In the genomic region with DNA sequence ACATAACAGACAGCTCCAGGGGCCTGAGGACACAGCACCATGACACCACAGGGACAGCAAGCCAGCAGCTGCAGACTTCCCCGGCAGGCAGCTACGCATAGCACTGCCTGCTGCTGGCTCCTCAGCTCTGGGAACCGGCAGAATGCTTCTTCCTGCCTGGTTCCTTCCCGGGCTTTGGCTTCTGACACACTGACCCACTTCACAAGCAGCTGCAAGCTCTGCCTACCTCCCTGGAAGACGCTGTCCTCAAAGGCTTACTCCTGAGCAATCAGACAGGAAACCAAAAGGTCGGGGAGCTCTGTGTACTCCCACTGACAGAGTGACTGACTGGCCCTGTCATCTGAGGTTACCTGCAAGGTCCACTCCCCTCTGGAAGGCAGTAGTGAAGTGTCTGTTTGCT, we compare ENCODE assay signal across 10 mouse cellular contexts.
DNase-seq lines count a peak whose midpoint lies in the region; ATAC-seq and TF ChIP-seq lines count a peak whose summit lies in the region.
"Had no signal": no experiment of that assay in that cellular context is flagged by ENCODE, and none has a peak within 500 bp of the region (broad histone marks: within the 10 kb centered on the region; RNA-seq: fewer than 3 reads in every experiment).

No protein-coding gene starts in this region.

- no peaks in the 10 kb centered on the region for H3K36me3 ChIP-seq in hindbrain, embryonic 10.5 days
- no peaks in the 10 kb centered on the region for H3K36me3 ChIP-seq in hindbrain, embryonic 12.5 days
- no peaks in the 10 kb centered on the region for H3K36me3 ChIP-seq in intestine, embryonic 16.5 days (ENCODE audit: control insufficient read depth, insufficient read depth, low read length)
- H3K36me3 ChIP-seq in forebrain, embryonic 11.5 days (ENCODE audit: control insufficient read depth, insufficient read depth, low read length): no peaks in the 10 kb centered on the region
- H3K36me3 ChIP-seq: neural tube, embryonic 15.5 days had no signal

- no peak for ATAC-seq in hindbrain, embryonic 12.5 days (ENCODE audit: low FRiP score)
- no peak for ATAC-seq in intestine, embryonic 16.5 days
- no peak for ATAC-seq in forebrain, embryonic 11.5 days (replicated peaks; ENCODE audit: low FRiP score)
- ATAC-seq: liver, postnatal 0 days had no signal

- 42% methylated on average over 6 of the region's 6 CpGs for WGBS in hindbrain, embryonic 10.5 days
- WGBS in hindbrain, embryonic 12.5 days: 33% methylated on average over 6 of the region's 6 CpGs
- 10% methylated on average over 6 of the region's 6 CpGs for WGBS in intestine, embryonic 16.5 days
- 49% methylated on average over 6 of the region's 6 CpGs for WGBS in forebrain, embryonic 11.5 days

- peaks cover 6% of the 10 kb centered on the region; the same call in 1 of the 2 replicates for H3K4me1 ChIP-seq in hindbrain, embryonic 10.5 days (replicated peaks)
- no peaks in the 10 kb centered on the region for H3K4me1 ChIP-seq in hindbrain, embryonic 12.5 days
- H3K4me1 ChIP-seq in intestine, embryonic 16.5 days (ENCODE audit: control insufficient read depth, insufficient read depth, low read length): 0 out of 2 replicates have a peak, but pooled peaks cover 5% of the 10 kb centered on the region
- no peaks in the 10 kb centered on the region for H3K4me1 ChIP-seq in forebrain, embryonic 11.5 days (replicated peaks; ENCODE audit: control insufficient read depth, insufficient read depth, low read length)

- H3K4me3 ChIP-seq in hindbrain, embryonic 10.5 days: no peak overlapping the region
- H3K4me3 ChIP-seq in hindbrain, embryonic 12.5 days: no peak overlapping the region
- H3K4me3 ChIP-seq in left cerebral cortex, adult 2 months: no peak overlapping the region
- H3K4me3 ChIP-seq in intestine, embryonic 16.5 days (ENCODE audit: low read length): no peak overlapping the region
- H3K4me3 ChIP-seq in forebrain, embryonic 11.5 days (ENCODE audit: low read depth, low read length): no peak overlapping the region
- H3K4me3 ChIP-seq: neural tube, embryonic 15.5 days had no signal

- no peak for DNase-seq in hindbrain, embryonic 10.5 days (ENCODE audit: low spot score)
- peak; percentile 39 for DNase-seq in 416B (ENCODE audit: low read depth)
- peak; percentile 5 for DNase-seq in adipocyte (ENCODE audit: low spot score)
- peak; percentile 44 for DNase-seq in induced T-regulatory cell, adult 2 months (ENCODE audit: low read depth)
- no peak for DNase-seq in left cerebral cortex, adult 2 months (ENCODE audit: extremely low spot score in 1 of 2, low spot score in 2 of 2)
- no peak for DNase-seq in forebrain, embryonic 11.5 days (ENCODE audit: low spot score)
- DNase-seq: liver, postnatal 0 days had no signal

- no peak for TF ChIP-seq CTCF in left cerebral cortex, adult 2 months (IDR thresholded peaks at IDR 0.05)

- H3K27ac ChIP-seq in hindbrain, embryonic 10.5 days: peak overlapping the region; percentile 6; the same call in 1 of the 2 replicates
- H3K27ac ChIP-seq in hindbrain, embryonic 12.5 days: no peak overlapping the region
- H3K27ac ChIP-seq in left cerebral cortex, adult 2 months: no peak overlapping the region
- H3K27ac ChIP-seq in intestine, embryonic 16.5 days (ENCODE audit: low read length): no peak overlapping the region
- H3K27ac ChIP-seq in forebrain, embryonic 11.5 days (ENCODE audit: low read depth, low read length): no peak overlapping the region
- H3K27ac ChIP-seq: neural tube, embryonic 15.5 days had no signal

- no peak overlapping the region for H3K4me2 ChIP-seq in hindbrain, embryonic 12.5 days (replicated peaks)
- H3K4me2 ChIP-seq in intestine, embryonic 16.5 days (ENCODE audit: low read depth, low read length): no peak overlapping the region
- H3K4me2 ChIP-seq in forebrain, embryonic 11.5 days (ENCODE audit: low read depth, low read length, severe bottlenecking): no peak overlapping the region
- H3K4me2 ChIP-seq: neural tube, embryonic 15.5 days had no signal

- no peaks in the 10 kb centered on the region for H3K9me3 ChIP-seq in hindbrain, embryonic 10.5 days
- H3K9me3 ChIP-seq in hindbrain, embryonic 12.5 days (replicated peaks): no peaks in the 10 kb centered on the region
- H3K9me3 ChIP-seq in intestine, embryonic 16.5 days (ENCODE audit: control insufficient read depth, low read length): no peaks in the 10 kb centered on the region
- H3K9me3 ChIP-seq in forebrain, embryonic 11.5 days (ENCODE audit: control insufficient read depth, low read length): no peaks in the 10 kb centered on the region
- H3K9me3 ChIP-seq: neural tube, embryonic 15.5 days had no signal

- intact Hi-C loops in left cerebral cortex, adult 2 months (cut with DNase I): no loop called here

- no peak overlapping the region for H3K9ac ChIP-seq in hindbrain, embryonic 12.5 days
- no peak overlapping the region for H3K9ac ChIP-seq in intestine, embryonic 16.5 days (ENCODE audit: low read depth, low read length)
- H3K9ac ChIP-seq in forebrain, embryonic 11.5 days (ENCODE audit: low read length): no peak overlapping the region
- H3K9ac ChIP-seq: liver, postnatal 0 days; neural tube, embryonic 15.5 days had no signal

- H3K27me3 ChIP-seq in hindbrain, embryonic 10.5 days (ENCODE audit: insufficient read depth, poor library complexity, severe bottlenecking): no peaks in the 10 kb centered on the region
- no peaks in the 10 kb centered on the region for H3K27me3 ChIP-seq in hindbrain, embryonic 12.5 days
- H3K27me3 ChIP-seq in intestine, embryonic 16.5 days (replicated peaks; ENCODE audit: control insufficient read depth, insufficient read depth, low read length): no peaks in the 10 kb centered on the region
- H3K27me3 ChIP-seq in forebrain, embryonic 11.5 days (ENCODE audit: control insufficient read depth, insufficient read depth, low read length): no peaks in the 10 kb centered on the region
- H3K27me3 ChIP-seq: neural tube, embryonic 15.5 days had no signal

Comparison
In these comparisons a context has a peak if more than half of its experiments do, and no peak if none do; other contexts are left out.
1. DNase-seq: peak in 416B (single experiment), adipocyte (single experiment) and induced T-regulatory cell, adult 2 months (single experiment); none in hindbrain, embryonic 10.5 days (single experiment), left cerebral cortex, adult 2 months (0 of 2) and forebrain, embryonic 11.5 days (single experiment).